Mouse (Mus musculus) MEL (cell line): Measurements from ENCODE around the gene Ifi205. TPM values are rescaled to one million over a fixed set of nuclear protein-coding genes. Genes with fewer than 3 reads are reported as not detected.
A peak's percentile ranks its signal among the peaks of the same experiment; 100 is the strongest.
"Not testable (repeated sequence)": the region's sequence is repeated elsewhere in the genome, so short reads cannot be mapped to it uniquely, and the experiment has no call there.

Experiments used
- DNase-seq: peaks from one replicate; pipeline ENCODE4 v3.0.0; 2011; ENCODE audit warnings: low read depth, low spot score
- H3K27ac ChIP-seq: 2 replicates; pipeline ENCODE4 v1.5.1; 2012; ENCODE audit warnings: low read depth, mild to moderate bottlenecking, control low read depth, low read length, moderate library complexity; ENCODE audit not compliant: control insufficient read depth
- H3K27me3 ChIP-seq, 2 experiments: fragments of 150-350 bp in 1 of 2; sonication (generic) in 1 of 2; 2 replicates each; pipeline ENCODE4 v1.6.1; 2012; ENCODE audit warnings: low read length in 2 of 2, mild to moderate bottlenecking in 2 of 2, improper control_type of control experiment in 1 of 2, moderate library complexity in 1 of 2; ENCODE audit not compliant: insufficient read depth in 2 of 2, control insufficient read depth in 1 of 2
- H3K36me3 ChIP-seq, 2 experiments: 2 replicates each; pipeline ENCODE4 v1.6.1; 2012 to 2014; ENCODE audit warnings: low read length in 2 of 2, improper control_type of control experiment in 1 of 2, inconsistent platforms in 1 of 2, mild to moderate bottlenecking in 1 of 2; ENCODE audit not compliant: insufficient read depth in 2 of 2, control insufficient read depth in 1 of 2
- H3K4me1 ChIP-seq, 2 experiments: fragments of 150-350 bp in 1 of 2; sonication (generic) in 1 of 2; 2 replicates each; pipeline ENCODE4 v1.6.1; 2012; ENCODE audit warnings: low read length in 2 of 2, improper control_type of control experiment in 1 of 2, mild to moderate bottlenecking in 1 of 2; ENCODE audit not compliant: insufficient read depth in 2 of 2, control insufficient read depth in 1 of 2
- H3K4me3 ChIP-seq, 2 experiments: fragments of 150-350 bp in 1 of 2; sonication (generic) in 1 of 2; 2 replicates each; pipeline ENCODE4 v1.5.1; 2012; ENCODE audit warnings: low read depth in 2 of 2, low read length in 2 of 2, mild to moderate bottlenecking in 2 of 2, moderate library complexity in 2 of 2, control low read depth in 1 of 2, improper control_type of control experiment in 1 of 2; ENCODE audit not compliant: control insufficient read depth in 1 of 2, insufficient read depth in 1 of 2
- H3K79me2 ChIP-seq: 2 replicates; pipeline ENCODE4 v1.6.1; 2012; ENCODE audit warnings: mild to moderate bottlenecking, low read length, moderate library complexity; ENCODE audit not compliant: control insufficient read depth, poor library complexity, insufficient read depth
- H3K9ac ChIP-seq: 2 replicates; pipeline ENCODE4 v1.6.1; 2012; ENCODE audit warnings: low read depth, mild to moderate bottlenecking, control low read depth, low read length, moderate library complexity; ENCODE audit not compliant: control insufficient read depth, poor library complexity, severe bottlenecking
- H3K9me3 ChIP-seq: fragments of 150-350 bp; sonication (generic); replicated peaks from 2 replicates; pipeline ENCODE4 v1.6.1; 2012; ENCODE audit warnings: mild to moderate bottlenecking, low read length, improper control_type of control experiment, moderate library complexity; ENCODE audit not compliant: insufficient read depth
- CHD2 ChIP-seq: IDR thresholded peaks from 2 replicates; pipeline ENCODE4 v1.6.1; 2011; ENCODE audit warnings: low read length, improper control_type of control experiment
- E2F4 ChIP-seq: IDR thresholded peaks from 2 replicates; pipeline ENCODE4 v1.6.1; 2011; ENCODE audit warnings: low read depth, low read length, improper control_type of control experiment, borderline replicate concordance
- GATA1 ChIP-seq: IDR thresholded peaks from 2 replicates; pipeline ENCODE4 v1.6.1; 2011; ENCODE audit warnings: low read depth, low read length, improper control_type of control experiment
- MAFK ChIP-seq: IDR thresholded peaks from 2 replicates; pipeline ENCODE4 v1.6.1; 2011; ENCODE audit warnings: low read depth, mild to moderate bottlenecking, low read length, improper control_type of control experiment, borderline replicate concordance
- POLR2AphosphoS2 ChIP-seq: IDR thresholded peaks from 2 replicates; pipeline ENCODE4 v1.6.1; 2011; ENCODE audit warnings: low read length, improper control_type of control experiment
- RCOR1 ChIP-seq: IDR thresholded peaks from 2 replicates; pipeline ENCODE4 v1.6.1; 2012; ENCODE audit warnings: low read depth, mild to moderate bottlenecking, inconsistent platforms, low read length, improper control_type of control experiment
- SMC3 ChIP-seq: IDR thresholded peaks from 2 replicates; pipeline ENCODE4 v1.6.1; 2011; ENCODE audit warnings: low read depth, low read length, improper control_type of control experiment
- USF2 ChIP-seq, 2 experiments: IDR thresholded peaks; 2 replicates each; pipeline ENCODE4 v1.6.1; 2011 to 2012; ENCODE audit warnings: improper control_type of control experiment in 2 of 2, low read length in 2 of 2, borderline replicate concordance in 1 of 2, inconsistent platforms in 1 of 2, low read depth in 1 of 2, mild to moderate bottlenecking in 1 of 2; ENCODE audit not compliant: insufficient read depth in 1 of 2
- ZC3H11A ChIP-seq: IDR thresholded peaks from 2 replicates; pipeline ENCODE4 v1.6.1; 2012; ENCODE audit warnings: low read depth, mild to moderate bottlenecking, inconsistent platforms, low read length, improper control_type of control experiment
- ZNF384 ChIP-seq: IDR thresholded peaks from 2 replicates; pipeline ENCODE4 v1.6.1; 2012; ENCODE audit warnings: low read depth, mild to moderate bottlenecking, inconsistent platforms, low read length, improper control_type of control experiment
- polyA plus RNA-seq, 2 experiments: library from polyadenylated mRNA; stranded (reverse) in 1 of 2; unstranded in 1 of 2; fragments of >175 nt in 1 of 2; fragments of >200 nt in 1 of 2; gene quantifications; 2 replicates each; pipeline versions ENCODE4 v1.2.1 to v1.2.4; 2012; ENCODE audit warnings: low replicate concordance in 2 of 2, low read depth in 1 of 2; ENCODE audit not compliant: insufficient read length in 2 of 2, insufficient read depth in 1 of 2, missing spikeins in 1 of 2
- total RNA-seq: library from RNA; depleted of rRNA; stranded (reverse); fragments of 300-350 nt; gene quantifications from 2 replicates; pipeline ENCODE4 v1.2.3, GENCODE M21; 2012

Ifi205 gene
- total and polyA plus RNA-seq, 3 experiments, result not detected

DNA sequence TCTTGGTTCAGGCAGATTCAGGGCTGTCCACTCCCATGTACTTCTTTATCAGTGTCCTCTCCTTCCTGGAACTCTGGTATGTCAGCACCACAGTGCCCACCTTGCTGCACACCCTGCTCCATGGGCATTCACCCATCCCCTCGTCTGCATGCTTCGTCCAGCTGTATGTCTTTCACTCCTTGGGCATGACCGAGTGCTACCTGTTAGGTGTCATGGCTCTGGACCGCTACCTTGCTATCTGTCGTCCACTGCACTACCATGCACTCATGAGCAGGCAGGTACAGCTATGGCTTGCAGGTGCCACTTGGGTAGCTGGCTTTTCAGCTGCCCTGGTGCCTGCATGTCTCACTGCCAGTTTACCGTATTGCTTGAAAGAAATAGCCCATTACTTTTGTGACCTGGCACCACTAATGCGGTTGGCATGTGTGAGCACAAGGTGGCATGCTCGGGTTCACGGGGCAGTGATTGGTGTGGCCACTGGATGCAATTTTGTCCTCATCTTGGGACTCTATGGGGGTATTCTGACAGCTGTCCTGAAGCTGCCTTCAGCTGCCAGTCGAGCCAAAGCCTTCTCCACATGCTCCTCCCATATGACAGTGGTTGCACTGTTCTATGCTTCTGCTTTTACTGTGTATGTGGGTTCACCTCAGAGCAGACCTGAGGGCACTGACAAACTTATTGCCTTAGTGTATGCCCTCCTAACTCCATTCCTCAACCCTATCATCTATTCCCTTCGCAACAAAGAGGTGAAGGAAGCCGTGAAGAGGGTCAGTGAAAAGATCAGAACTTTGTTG is 10.7 kb upstream of the Ifi205 start:
- not testable (repeated sequence) for H3K9me3 ChIP-seq, DNase-seq, H3K9ac ChIP-seq

DNA sequence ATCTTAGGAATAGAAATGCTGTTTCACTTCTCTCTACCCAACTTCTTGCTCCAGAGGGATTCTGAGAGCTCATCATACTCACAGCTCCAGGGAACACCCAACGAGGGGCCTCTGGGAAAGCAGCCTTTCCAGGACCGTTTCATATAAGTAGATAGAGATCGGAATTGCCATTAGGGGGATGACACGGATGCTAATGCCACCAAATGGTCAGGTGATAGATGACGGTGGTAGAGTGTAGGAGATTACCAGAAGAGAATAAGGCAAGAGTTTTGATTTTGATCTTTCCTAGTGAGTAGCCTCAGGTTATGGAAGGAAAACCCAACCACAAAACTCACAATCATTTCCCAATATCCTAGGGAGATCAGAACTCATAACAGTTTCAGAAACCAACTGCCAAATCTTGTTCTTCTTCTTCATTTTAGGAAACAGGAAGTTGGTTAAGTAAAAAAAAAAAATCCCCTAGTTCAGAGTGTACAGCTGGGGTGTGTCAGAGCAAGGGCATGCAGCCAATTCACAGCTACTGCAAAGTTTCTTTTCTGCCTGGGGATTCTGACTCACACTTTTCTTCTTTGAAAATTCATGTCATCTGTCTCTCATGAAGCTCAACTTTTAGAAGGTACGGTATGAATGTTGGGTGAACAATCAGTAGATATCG is 9.0 kb upstream of the Ifi205 start, which contains the start of gene Olfr433:
Gene Olfr433, plus strand, starts transcription at position 183 of the 655 bp plus-strand sequence.
- DNase-seq, result peak; percentile 41

More for the DNA sequence above, 10.7 kb upstream of the Ifi205 start:
- not testable (repeated sequence) for H3K27ac ChIP-seq, H3K4me3 ChIP-seq, H3K4me1 ChIP-seq, H3K79me2 ChIP-seq, H3K27me3 ChIP-seq, H3K36me3 ChIP-seq

DNA sequence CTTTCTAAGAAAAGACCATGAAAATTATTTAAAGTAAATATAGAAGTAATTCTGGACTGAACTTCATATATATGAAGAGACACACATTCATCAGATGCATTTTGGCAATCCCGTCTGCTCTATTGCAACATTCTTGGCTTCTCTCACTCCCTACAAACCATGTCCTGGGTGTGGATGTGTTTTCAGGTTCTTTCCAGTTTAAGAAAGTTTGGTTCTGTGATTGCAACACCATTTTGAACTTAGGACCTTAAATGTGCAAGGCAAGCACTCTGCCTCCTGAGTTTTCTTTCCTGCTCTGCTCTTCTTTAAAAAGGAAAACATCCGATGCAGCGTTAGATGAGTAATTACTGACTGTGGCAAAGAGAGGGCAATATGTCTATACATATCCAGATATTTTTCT is 6.9 kb upstream of the Ifi205 start:
- no peaks in the 10 kb centered on the region for H3K9me3 ChIP-seq
- H3K4me3 ChIP-seq, result no peak overlapping the region
- no peak for DNase-seq
- H3K27me3 ChIP-seq, result no peaks in the 10 kb centered on the region
- TF ChIP-seq POLR2AphosphoS2, result no peak
- no peak for TF ChIP-seq RCOR1
- no peak for TF ChIP-seq GATA1
- TF ChIP-seq MAFK, result no peak
- no peak for TF ChIP-seq E2F4
- TF ChIP-seq CHD2, result no peak
- no peak for TF ChIP-seq ZC3H11A
- no peak for TF ChIP-seq USF2 (IDR thresholded peaks at IDR 0.05; ENCODE audit: borderline replicate concordance in 1 of 2, insufficient read depth in 1 of 2, low read depth in 1 of 2, low read length in 2 of 2)
- no peak overlapping the region for H3K9ac ChIP-seq
- H3K79me2 ChIP-seq, result no peaks in the 10 kb centered on the region
- no peaks in the 10 kb centered on the region for H3K36me3 ChIP-seq
- H3K4me1 ChIP-seq, result no peaks in the 10 kb centered on the region
- no peak overlapping the region for H3K27ac ChIP-seq

More for the DNA sequence above, 9.0 kb upstream of the Ifi205 start, which contains the start of gene Olfr433:
- no peaks in the 10 kb centered on the region for H3K36me3 ChIP-seq
- no peak for TF ChIP-seq SMC3
- TF ChIP-seq ZNF384, result peak; percentile 88
- H3K27ac ChIP-seq, result no peak within 1 kb of the TSS
- no peak within 1 kb of the TSS for H3K4me3 ChIP-seq
- no peaks in the 10 kb centered on the region for H3K9me3 ChIP-seq
- no peaks in the 10 kb centered on the region for H3K27me3 ChIP-seq
- no peaks in the 10 kb centered on the region for H3K4me1 ChIP-seq
- no peaks in the 10 kb centered on the region for H3K79me2 ChIP-seq
- no peak within 1 kb of the TSS for H3K9ac ChIP-seq
